Mouse (Mus musculus) G1E (cell line): ENCODE results near the gene S100a3. TPM values are rescaled to one million over a fixed set of nuclear protein-coding genes. Genes with fewer than 3 reads are reported as not detected.

Source experiments
- ATAC-seq: 2 replicates; pipeline ENCODE4 v1.8.0; 2016; ENCODE audit warnings: mild to moderate bottlenecking; ENCODE audit not compliant: insufficient number of reproducible peaks, poor library complexity, low FRiP score, severe bottlenecking; ENCODE audit errors: extremely low read depth
- DNase-seq: peaks from one replicate; pipeline ENCODE4 v3.0.0; 2012; ENCODE audit warnings: low spot score
- H3K27me3 ChIP-seq: 2 replicates; pipeline ENCODE4 v1.6.1; 2012; ENCODE audit warnings: mild to moderate bottlenecking, low read length, inconsistent platforms; ENCODE audit not compliant: insufficient read depth
- H3K36me3 ChIP-seq: replicated peaks from 2 replicates; pipeline ENCODE3; 2012; ENCODE audit warnings: mild to moderate bottlenecking, inconsistent platforms
- H3K4me1 ChIP-seq: 2 replicates; pipeline ENCODE4 v1.6.1; 2012; ENCODE audit warnings: low read depth, low read length, inconsistent platforms, mixed read lengths; ENCODE audit not compliant: insufficient read depth
- H3K4me3 ChIP-seq: 2 replicates; pipeline ENCODE4 v1.5.1; 2012; ENCODE audit warnings: low read depth, mild to moderate bottlenecking, inconsistent platforms, low read length, moderate library complexity, mixed read lengths
- H3K9me3 ChIP-seq: replicated peaks from 2 replicates; pipeline ENCODE4 v1.6.1; 2012; ENCODE audit warnings: inconsistent platforms
- CTCF ChIP-seq: IDR thresholded peaks from 2 replicates; pipeline ENCODE4 v1.5.1; 2012; ENCODE audit warnings: low read depth, low read length, inconsistent platforms, mixed read lengths
- GATA1 ChIP-seq: IDR thresholded peaks from 2 replicates; pipeline ENCODE4 v1.6.1; 2012; ENCODE audit warnings: borderline replicate concordance, low read length, inconsistent platforms, mixed read lengths
- GATA2 ChIP-seq: IDR thresholded peaks from 2 replicates; pipeline ENCODE4 v1.6.1; 2012; ENCODE audit warnings: low read depth, low read length, inconsistent platforms, borderline replicate concordance
- POLR2AphosphoS5 ChIP-seq: IDR thresholded peaks from 2 replicates; pipeline ENCODE4 v1.6.1; 2012; ENCODE audit warnings: low read depth, low read length, inconsistent platforms; ENCODE audit not compliant: insufficient replicate concordance
- TAL1 ChIP-seq: conservative IDR thresholded peaks from 2 replicates; pipeline ENCODE4 v1.6.1; 2012; ENCODE audit warnings: low read depth, low read length, inconsistent platforms, mixed read lengths
- polyA plus RNA-seq: library from polyadenylated mRNA; stranded (reverse); fragments of >175 nt; gene quantifications from 2 replicates; pipeline ENCODE4 v1.2.3, GENCODE M21; 2012
- total RNA-seq, 2 experiments: library from RNA; stranded (forward) in 1 of 2; stranded (reverse) in 1 of 2; fragments of 200-1000 nt in 1 of 2; fragments of >200 nt in 1 of 2; fragmentation: Nextera tagmentation in 1 of 2; gene quantifications; 2 replicates each; pipeline ENCODE4 v1.2.3; 2014 to 2017

S100a3 gene
- total and polyA plus RNA-seq, 3 experiments: 0.22 TPM; not detected in 2

- Histone ChIP-seq H3K9me3 (no peaks in the 10 kb centered on the region), H3K4me3 (no peak overlapping the region), H3K27me3 (peaks cover 18% of the 10 kb centered on the region), H3K4me1 (no peaks in the 10 kb centered on the region), H3K36me3 (no peaks in the 10 kb centered on the region)
- ATAC-seq (no peak), DNase-seq (no peak)
- no peak for TF ChIP-seq POLR2AphosphoS5
- no peak for TF ChIP-seq GATA1
- TF ChIP-seq TAL1: no peak
- TF ChIP-seq GATA2: no peak
- TF ChIP-seq CTCF: no peak
Measured at GRCm38 (mm10) chr3:90535446-90535845, 24.9 kb upstream of the S100a3 start.

GRCm38 (mm10) chr3:90537141-90537904, 23.1 kb upstream of the S100a3 start, which contains the start of gene S100a16:
S100a16 (plus strand) TSS chr3:90537254.
- TF ChIP-seq CTCF (no peak), POLR2AphosphoS5 (no peak), GATA2 (no peak), TAL1 (no peak), GATA1 (no peak)
- DNase-seq (no peak), ATAC-seq (no peak)
- H3K4me1 ChIP-seq: no peaks in the 10 kb centered on the region
- H3K9me3 ChIP-seq: no peaks in the 10 kb centered on the region
- no peak within 1 kb of the TSS for H3K4me3 ChIP-seq
- no peaks in the 10 kb centered on the region for H3K36me3 ChIP-seq
- H3K27me3 ChIP-seq: peaks cover 30% of the 10 kb centered on the region

GRCm38 (mm10) chr3:90537905-90538296, 22.5 kb upstream of the S100a3 start:
- DNase-seq (no peak), ATAC-seq (no peak)
- TF ChIP-seq POLR2AphosphoS5 (no peak), CTCF (no peak), GATA2 (no peak), GATA1 (no peak), TAL1 (no peak)
- Histone ChIP-seq H3K4me1 (no peaks in the 10 kb centered on the region), H3K9me3 (no peaks in the 10 kb centered on the region), H3K36me3 (no peaks in the 10 kb centered on the region), H3K27me3 (peaks cover 35% of the 10 kb centered on the region), H3K4me3 (no peak overlapping the region)

- Histone ChIP-seq H3K4me1 (no peaks in the 10 kb centered on the region), H3K9me3 (no peaks in the 10 kb centered on the region), H3K27me3 (peaks cover 38% of the 10 kb centered on the region), H3K36me3 (no peaks in the 10 kb centered on the region), H3K4me3 (no peak overlapping the region)
- no peak for ATAC-seq
- TF ChIP-seq GATA2 (no peak), CTCF (no peak), GATA1 (no peak), POLR2AphosphoS5 (no peak), TAL1 (no peak)
- no peak for DNase-seq
Measured at GRCm38 (mm10) chr3:90540904-90541303, 19.5 kb upstream of the S100a3 start.

- Histone ChIP-seq H3K36me3 (no peaks in the 10 kb centered on the region), H3K4me1 (no peaks in the 10 kb centered on the region), H3K9me3 (no peaks in the 10 kb centered on the region), H3K4me3 (no peak overlapping the region), H3K27me3 (peaks cover 4% of the 10 kb centered on the region; the same call in 1 of the 2 replicates)
- no peak for TF ChIP-seq CTCF
- no peak for TF ChIP-seq TAL1
- no peak for TF ChIP-seq POLR2AphosphoS5
- no peak for TF ChIP-seq GATA2
- no peak for TF ChIP-seq GATA1
- no peak for DNase-seq
- no peak for ATAC-seq
Measured at GRCm38 (mm10) chr3:90549676-90550420, 10.5 kb upstream of the S100a3 start.

GRCm38 (mm10) chr3:90550421-90550790, 10.0 kb upstream of the S100a3 start:
- Histone ChIP-seq H3K36me3 (no peaks in the 10 kb centered on the region), H3K4me1 (no peaks in the 10 kb centered on the region), H3K27me3 (peaks cover 4% of the 10 kb centered on the region; the same call in 1 of the 2 replicates), H3K4me3 (no peak overlapping the region), H3K9me3 (no peaks in the 10 kb centered on the region)
- DNase-seq (no peak), ATAC-seq (no peak)
- TF ChIP-seq CTCF (no peak), GATA2 (no peak), TAL1 (no peak), POLR2AphosphoS5 (no peak), GATA1 (no peak)
